Mouse (Mus musculus) limb, embryonic 10.5 days (tissue): ENCODE measurements around the gene Zcchc17. TPM values are rescaled to one million over a fixed set of nuclear protein-coding genes. Genes with fewer than 3 reads are reported as not detected.

ENCODE experiments used
- DNase-seq: peaks from one replicate; pipeline ENCODE4 v3.0.0-alpha.2; 2017; ENCODE audit warnings: low spot score
- H3K27ac ChIP-seq: fragments of 300-500 bp; sonication (generic); 2 replicates; pipeline ENCODE4 v1.5.1; 2016; ENCODE audit warnings: mild to moderate bottlenecking
- H3K27me3 ChIP-seq: fragments of 300-500 bp; sonication (generic); 2 replicates; pipeline ENCODE4 v1.6.1; 2016; ENCODE audit warnings: low read depth, mild to moderate bottlenecking; ENCODE audit not compliant: poor library complexity, severe bottlenecking
- H3K36me3 ChIP-seq: fragments of 300-500 bp; sonication (generic); 2 replicates; pipeline ENCODE4 v1.6.1; 2016; ENCODE audit warnings: mild to moderate bottlenecking, moderate library complexity
- H3K4me1 ChIP-seq: fragments of 300-500 bp; sonication (generic); 2 replicates; pipeline ENCODE4 v1.6.1; 2016
- H3K4me3 ChIP-seq: fragments of 300-500 bp; sonication (generic); 2 replicates; pipeline ENCODE4 v1.5.1; 2016; ENCODE audit warnings: mild to moderate bottlenecking, moderate library complexity
- H3K9me3 ChIP-seq: fragments of 300-500 bp; sonication (generic); replicated peaks from 2 replicates; pipeline ENCODE4 v1.6.1; 2016; ENCODE audit warnings: mild to moderate bottlenecking
- WGBS: fragments of 180-500 bp; shearing (Covaris S2); methylation state at CpG from one replicate; pipeline ENCODE4 v1.1.7; 2016; 5-methylcytosine and 5-hydroxymethylcytosine counted together
- polyA plus RNA-seq: library from polyadenylated mRNA; unstranded; fragments of >200 nt; fragmentation: Nextera tagmentation; extraction: Ambion mirVana; gene quantifications from 2 replicates; pipeline ENCODE4 v1.2.1, GENCODE M21; 2016

Gene Zcchc17
- 72.9 and 73.5 TPM in 2 replicates for polyA plus RNA-seq

- H3K27ac ChIP-seq = peak within 1 kb of the TSS; percentile 85
- peaks cover 21% of the 10 kb centered on the region for H3K4me1 ChIP-seq
- under 1% methylated on average over 49 of the region's 49 CpGs for WGBS
These were observed at the start of gene Zcchc17, which contains the start of gene Snrnp40 for GRCm38 (mm10) chr4:130359486-130360237. TSS of gene Zcchc17 (minus strand) at chr4:130359943. TSS of gene Snrnp40 (plus strand) at chr4:130360132.

GRCm38 (mm10) chr4:130391265-130391664, 31.5 kb upstream of the Zcchc17 start:
- no peaks in the 10 kb centered on the region for H3K27me3 ChIP-seq
- WGBS = 75% methylated on average over 3 of the region's 3 CpGs
- H3K4me1 ChIP-seq = peaks cover 3% of the 10 kb centered on the region; the same call in 1 of the 2 replicates
- H3K9me3 ChIP-seq = no peaks in the 10 kb centered on the region
- no peak overlapping the region for H3K4me3 ChIP-seq
- DNase-seq = no peak
- H3K27ac ChIP-seq = no peak overlapping the region
- peaks cover 47% of the 10 kb centered on the region for H3K36me3 ChIP-seq

More at GRCm38 (mm10) chr4:130359486-130360237, at the start of gene Zcchc17, which contains the start of gene Snrnp40:
- peak; percentile 95 for DNase-seq
- H3K4me3 ChIP-seq = peak within 1 kb of the TSS; percentile 70
- no peaks in the 10 kb centered on the region for H3K27me3 ChIP-seq
- no peaks in the 10 kb centered on the region for H3K9me3 ChIP-seq
- H3K36me3 ChIP-seq = peaks cover 48% of the 10 kb centered on the region

GRCm38 (mm10) chr4:130389927-130390326, 30.2 kb upstream of the Zcchc17 start:
- no peak for DNase-seq
- Histone ChIP-seq H3K36me3 (peaks cover 60% of the 10 kb centered on the region), H3K9me3 (no peaks in the 10 kb centered on the region), H3K4me3 (no peak overlapping the region), H3K27me3 (no peaks in the 10 kb centered on the region), H3K4me1 (peaks cover 3% of the 10 kb centered on the region; the same call in 1 of the 2 replicates), H3K27ac (no peak overlapping the region)
- WGBS = 92% methylated on average over 7 of the region's 7 CpGs

GRCm38 (mm10) chr4:130389496-130389895, 29.8 kb upstream of the Zcchc17 start:
- Histone ChIP-seq H3K36me3 (peaks cover 64% of the 10 kb centered on the region), H3K4me1 (peaks cover 3% of the 10 kb centered on the region; the same call in 1 of the 2 replicates), H3K4me3 (no peak overlapping the region), H3K27me3 (no peaks in the 10 kb centered on the region), H3K9me3 (no peaks in the 10 kb centered on the region), H3K27ac (no peak overlapping the region)
- DNase-seq = no peak
- 93% methylated on average over 6 of the region's 6 CpGs for whole genome bisulfite sequencing

- DNase-seq = no peak
- Histone ChIP-seq H3K27me3 (no peaks in the 10 kb centered on the region), H3K4me3 (no peak overlapping the region), H3K36me3 (peaks cover 87% of the 10 kb centered on the region), H3K27ac (no peak overlapping the region), H3K4me1 (peaks cover under 1% of the 10 kb centered on the region; the same call in 1 of the 2 replicates), H3K9me3 (no peaks in the 10 kb centered on the region)
- 86% methylated on average over 3 of the region's 3 CpGs for WGBS
These were observed 27.5 kb upstream of the Zcchc17 start for GRCm38 (mm10) chr4:130387256-130387655.

GRCm38 (mm10) chr4:130380418-130380817, 20.7 kb upstream of the Zcchc17 start:
- DNase-seq = no peak
- no peaks in the 10 kb centered on the region for H3K9me3 ChIP-seq
- H3K4me3 ChIP-seq = no peak overlapping the region
- H3K27ac ChIP-seq = no peak overlapping the region
- 85% methylated on average over 2 of the region's 2 CpGs for WGBS
- peaks cover 100% of the 10 kb centered on the region for H3K36me3 ChIP-seq
- H3K27me3 ChIP-seq = no peaks in the 10 kb centered on the region
- H3K4me1 ChIP-seq = no peaks in the 10 kb centered on the region

- no peak overlapping the region for H3K4me3 ChIP-seq
- H3K27ac ChIP-seq = no peak overlapping the region
- H3K27me3 ChIP-seq = no peaks in the 10 kb centered on the region
- 97% methylated on average over 2 of the region's 2 CpGs for WGBS
- no peaks in the 10 kb centered on the region for H3K9me3 ChIP-seq
- no peaks in the 10 kb centered on the region for H3K4me1 ChIP-seq
- H3K36me3 ChIP-seq = peaks cover 100% of the 10 kb centered on the region
- no peak for DNase-seq
These were observed 19.4 kb upstream of the Zcchc17 start for GRCm38 (mm10) chr4:130379181-130379580.

- WGBS = 87% methylated on average over 4 of the region's 4 CpGs
- Histone ChIP-seq H3K27me3 (no peaks in the 10 kb centered on the region), H3K27ac (no peak overlapping the region), H3K4me1 (no peaks in the 10 kb centered on the region), H3K4me3 (no peak overlapping the region), H3K36me3 (peaks cover 100% of the 10 kb centered on the region), H3K9me3 (no peaks in the 10 kb centered on the region)
- DNase-seq = no peak
These were observed 17.8 kb upstream of the Zcchc17 start for GRCm38 (mm10) chr4:130377500-130377899.

GRCm38 (mm10) chr4:130376675-130377074, 16.9 kb upstream of the Zcchc17 start:
- 95% methylated on average over 4 of the region's 4 CpGs for WGBS
- H3K4me1 ChIP-seq = no peaks in the 10 kb centered on the region
- H3K27ac ChIP-seq = no peak overlapping the region
- H3K9me3 ChIP-seq = no peaks in the 10 kb centered on the region
- peaks cover 96% of the 10 kb centered on the region for H3K36me3 ChIP-seq
- H3K4me3 ChIP-seq = no peak overlapping the region
- no peaks in the 10 kb centered on the region for H3K27me3 ChIP-seq
- DNase-seq = no peak

- Histone ChIP-seq H3K4me1 (peaks cover 21% of the 10 kb centered on the region), H3K9me3 (no peaks in the 10 kb centered on the region), H3K27me3 (no peaks in the 10 kb centered on the region), H3K36me3 (peaks cover 53% of the 10 kb centered on the region), H3K4me3 (peak overlapping the region; percentile 70), H3K27ac (peak overlapping the region; percentile 85)
- DNase-seq = no peak
- WGBS = 0% methylated on average over 19 of the region's 19 CpGs
These were observed 471 bp upstream of the Zcchc17 start for GRCm38 (mm10) chr4:130360238-130360590.

GRCm38 (mm10) chr4:130357946-130358345, 1.8 kb downstream of the Zcchc17 start:
- no peaks in the 10 kb centered on the region for H3K27me3 ChIP-seq
- no peaks in the 10 kb centered on the region for H3K9me3 ChIP-seq
- DNase-seq = no peak
- peaks cover 50% of the 10 kb centered on the region for H3K36me3 ChIP-seq
- H3K4me1 ChIP-seq = peaks cover 21% of the 10 kb centered on the region
- no peak overlapping the region for H3K27ac ChIP-seq
- H3K4me3 ChIP-seq = no peak overlapping the region

- no peaks in the 10 kb centered on the region for H3K9me3 ChIP-seq
- no peak overlapping the region for H3K4me3 ChIP-seq
- peaks cover 86% of the 10 kb centered on the region for H3K36me3 ChIP-seq
- no peaks in the 10 kb centered on the region for H3K27me3 ChIP-seq
- 89% methylated on average over 7 of the region's 7 CpGs for WGBS
- H3K4me1 ChIP-seq = no peaks in the 10 kb centered on the region
- no peak for DNase-seq
- no peak overlapping the region for H3K27ac ChIP-seq
These were observed 7.2 kb downstream of the Zcchc17 start for GRCm38 (mm10) chr4:130352588-130352987.

GRCm38 (mm10) chr4:130350690-130351422, 8.9 kb downstream of the Zcchc17 start:
- 87% methylated on average over 16 of the region's 16 CpGs for WGBS
- Histone ChIP-seq H3K27me3 (no peaks in the 10 kb centered on the region), H3K9me3 (no peaks in the 10 kb centered on the region), H3K36me3 (peaks cover 85% of the 10 kb centered on the region), H3K27ac (no peak overlapping the region), H3K4me1 (no peaks in the 10 kb centered on the region), H3K4me3 (no peak overlapping the region)
- DNase-seq = no peak
